Mouse (Mus musculus) kidney, adult 2 months (tissue): ENCODE results near the gene Wdsub1.

ENCODE experiments used
- CTCF ChIP-seq: fragments of 200-500 bp; conservative IDR thresholded peaks from 2 replicates; pipeline ENCODE4 v1.5.1; 2011; ENCODE audit warnings: low read depth, mild to moderate bottlenecking, control low read depth, low read length, moderate library complexity, mixed read lengths; ENCODE audit not compliant: insufficient read depth, insufficient read length
- POLR2A ChIP-seq: fragments of 200-500 bp; IDR thresholded peaks from one replicate; pipeline ENCODE4 v1.6.1; 2011; ENCODE audit warnings: low read depth, low read length, control low read depth

DNA sequence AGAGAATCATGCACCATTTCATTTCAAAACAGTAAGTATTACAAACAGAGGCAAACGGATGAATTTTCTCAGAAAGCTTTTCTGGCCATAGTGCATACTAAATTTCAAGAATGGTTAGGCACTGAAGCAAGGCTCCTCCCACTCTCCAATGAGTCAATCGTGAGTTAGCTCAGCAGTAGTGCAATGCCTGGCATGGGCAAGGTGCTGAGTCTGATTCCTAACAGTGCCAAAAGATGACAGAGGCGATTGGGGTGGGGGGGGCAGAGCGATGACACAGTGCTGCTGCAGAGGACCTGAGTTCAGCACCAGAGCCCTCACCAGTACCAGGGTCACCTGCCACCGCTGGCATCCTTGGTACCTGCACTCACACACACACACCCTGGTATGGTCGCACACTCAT, 11.9 kb downstream of the Wdsub1 start:
- TF ChIP-seq POLR2A (no peak), CTCF (no peak)
